Mouse (Mus musculus) naive thymus-derived CD4-positive, alpha-beta T cell, adult 2 months (primary cell): ENCODE measurements at regions not wholly inside any gene's neighbourhood (a gene's known extent, or its start where the extent isn't known, plus 50 kb on each side); places are given as distances from the start of the nearest gene placed in this dataset.

Source experiments
- DNase-seq: peaks from one replicate; pipeline ENCODE4 v3.0.0-alpha.2; 2011; ENCODE audit warnings: low read depth

DNA sequence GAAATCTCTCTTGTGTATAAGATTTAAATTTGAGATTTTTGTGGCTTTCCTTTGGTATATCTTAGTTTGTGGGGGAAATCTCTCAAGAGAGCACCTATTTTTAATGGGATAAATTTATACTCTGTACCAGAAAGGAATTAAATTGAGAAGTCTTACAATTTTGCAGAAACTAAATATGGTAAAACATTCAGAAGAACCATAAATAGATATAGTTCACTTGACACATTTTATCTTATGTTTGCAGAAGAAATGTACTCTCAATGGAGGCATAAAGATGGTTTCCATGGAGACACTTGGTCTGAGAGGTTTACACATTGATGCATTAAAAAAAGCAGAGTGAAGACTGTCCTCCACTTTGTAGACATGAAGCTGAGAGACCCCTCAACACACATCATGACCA is 86.9 kb downstream of the Ndufa10 start:
- DNase-seq, result no peak

DNA sequence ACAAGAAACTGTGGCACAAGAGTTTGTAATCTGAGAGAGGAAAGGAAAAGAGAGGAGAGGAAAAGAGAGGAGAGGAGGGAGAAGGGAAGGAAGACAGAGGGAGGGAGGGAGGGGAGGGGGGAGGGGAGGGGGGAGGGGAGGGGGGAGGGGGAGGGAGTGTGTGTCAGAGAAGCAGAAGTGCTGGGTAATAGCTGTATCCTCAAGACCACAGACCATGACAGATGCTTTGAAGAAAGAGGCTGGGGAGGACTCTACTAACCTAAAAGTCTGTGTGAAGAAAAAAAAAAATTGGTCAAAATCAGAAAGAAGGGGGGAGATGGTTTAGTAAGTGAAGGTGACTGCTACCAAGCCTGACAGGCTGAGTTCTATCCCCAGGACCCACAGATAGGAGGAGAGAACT is 88.7 kb downstream of the Ndufa10 start:
- DNase-seq, result no peak

DNA sequence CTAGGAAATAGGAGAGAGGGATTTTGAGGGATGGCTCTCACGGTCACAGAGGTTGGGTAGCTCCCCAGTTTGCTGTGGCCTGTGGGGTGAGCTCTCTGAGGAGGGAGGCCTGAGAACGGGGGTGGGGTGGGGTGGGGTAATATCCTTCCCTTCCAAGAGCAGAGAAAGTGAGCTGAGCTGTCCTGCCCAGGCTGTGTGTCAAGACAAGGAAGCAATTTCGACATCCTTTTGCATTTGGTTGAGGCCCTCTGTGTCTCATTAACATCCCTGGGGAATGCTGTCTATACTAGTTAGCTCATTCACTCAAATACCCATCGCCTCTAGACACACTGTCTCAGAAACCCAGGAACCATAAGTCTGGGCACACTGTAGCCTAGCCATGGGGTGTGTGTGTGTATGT is 89.9 kb downstream of the Ndufa10 start:
- no peak for DNase-seq

DNA sequence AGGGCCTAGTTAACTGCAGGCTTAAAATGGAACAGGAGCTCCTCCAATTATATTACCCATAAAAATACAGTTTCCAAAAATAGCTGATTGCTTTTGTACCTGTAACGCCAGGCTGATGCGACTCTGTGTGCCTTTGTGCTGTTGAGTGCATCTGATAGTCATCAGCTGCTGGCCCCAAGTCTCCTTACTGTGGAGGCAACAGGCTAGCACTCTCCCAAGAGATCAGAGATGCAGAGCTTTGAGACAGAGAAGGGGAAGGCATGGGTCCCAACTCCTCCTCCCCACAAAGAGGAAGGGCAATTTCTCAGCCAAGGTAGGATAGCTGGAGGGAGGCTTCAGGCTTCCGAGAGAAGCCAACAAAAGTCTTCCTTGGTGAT is 94.2 kb downstream of the Ndufa10 start:
- DNase-seq, result no peak

DNA sequence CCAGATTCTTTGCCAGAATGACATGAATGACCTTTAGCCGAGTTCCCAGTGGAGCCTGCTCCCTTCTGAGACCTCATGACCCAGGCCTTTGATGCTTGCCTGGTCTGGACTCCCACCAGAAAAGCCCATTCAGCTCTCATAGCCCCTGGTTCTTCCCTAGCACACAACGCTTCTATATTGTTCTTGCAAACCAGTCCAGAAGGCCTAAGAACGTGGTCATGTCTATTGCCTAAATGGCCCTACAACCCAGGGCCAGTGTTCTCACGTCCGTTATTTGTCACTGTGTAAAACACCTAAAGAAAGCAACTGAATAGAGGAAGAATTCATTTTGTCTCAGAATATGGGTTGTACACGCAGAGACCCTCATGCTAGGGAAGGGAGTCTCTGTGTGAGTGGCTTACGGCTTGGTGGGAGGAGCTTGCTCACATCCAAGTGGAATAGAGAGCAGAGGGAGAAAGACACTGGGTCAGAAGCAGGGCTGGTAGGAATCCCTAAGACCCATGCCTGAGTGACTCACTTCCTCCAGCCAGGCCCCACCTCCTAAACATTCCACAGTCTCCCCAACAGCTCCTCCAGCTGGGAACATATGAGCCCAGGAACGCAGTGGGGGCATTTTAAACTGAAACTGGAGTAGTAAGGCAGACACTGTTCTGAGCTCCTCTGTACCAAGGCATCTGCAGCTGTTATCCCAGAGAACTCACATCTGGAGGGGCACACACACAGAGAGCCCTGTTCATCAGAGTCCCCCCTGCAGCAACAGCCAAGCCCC is 94.7 kb downstream of the Ndufa10 start:
- DNase-seq, result no peak

DNA sequence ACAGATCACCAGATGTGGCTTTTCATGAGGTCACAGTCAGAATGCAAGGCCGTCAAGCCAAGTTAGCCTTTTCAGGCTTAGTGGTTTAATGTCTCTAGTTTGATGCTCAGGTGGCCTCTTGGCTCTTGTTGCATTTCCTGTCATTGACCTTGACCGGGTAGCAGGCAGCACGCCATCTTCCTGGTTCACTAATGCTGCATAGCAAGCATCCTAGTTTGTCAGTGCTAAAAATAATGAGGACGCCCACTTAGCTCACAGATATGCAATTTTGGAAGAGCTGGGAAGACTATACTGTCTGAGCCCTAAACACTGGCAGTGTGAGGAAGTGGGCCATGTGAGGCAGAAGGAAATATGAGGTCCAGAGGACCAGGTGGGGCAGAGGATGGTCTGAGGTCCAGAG is 97.2 kb downstream of the Ndufa10 start:
- no peak for DNase-seq

DNA sequence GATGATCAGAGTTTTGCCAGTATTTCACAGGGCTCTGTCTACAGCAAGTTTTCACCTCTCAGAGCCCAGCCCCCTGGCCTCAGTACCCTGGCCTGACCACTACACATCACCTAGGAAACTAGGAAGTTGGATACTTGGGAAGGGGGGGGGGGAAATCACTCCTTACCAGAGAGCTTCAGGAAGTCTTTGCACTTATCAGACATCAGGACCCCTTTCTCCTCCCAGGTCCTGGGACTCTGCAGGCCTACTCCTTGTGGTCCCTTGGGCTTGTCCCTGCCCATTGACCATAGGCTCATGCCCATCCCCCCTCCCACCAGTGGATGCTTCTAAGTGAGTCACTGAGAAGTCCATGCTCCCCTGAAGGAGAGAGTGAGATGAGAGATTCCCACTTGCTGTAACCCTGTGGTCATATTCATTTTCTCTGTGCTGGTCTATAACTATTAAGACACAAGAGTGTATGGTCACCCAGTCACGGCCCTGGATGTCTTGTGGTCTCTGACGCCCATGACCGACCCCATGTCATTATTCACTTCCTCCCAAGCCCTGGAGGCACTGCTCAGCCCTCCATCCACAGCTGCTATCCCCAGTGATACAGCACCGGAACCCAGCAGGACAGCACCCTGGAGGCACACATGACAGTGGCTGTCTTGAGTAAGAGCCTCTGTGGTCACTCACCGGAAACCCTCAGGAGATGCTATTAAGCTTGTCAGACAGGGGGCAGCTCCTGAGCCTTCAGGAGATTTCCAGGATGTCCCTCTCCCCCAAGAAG is 101.3 kb downstream of the Ndufa10 start:
- DNase-seq, result no peak

DNA sequence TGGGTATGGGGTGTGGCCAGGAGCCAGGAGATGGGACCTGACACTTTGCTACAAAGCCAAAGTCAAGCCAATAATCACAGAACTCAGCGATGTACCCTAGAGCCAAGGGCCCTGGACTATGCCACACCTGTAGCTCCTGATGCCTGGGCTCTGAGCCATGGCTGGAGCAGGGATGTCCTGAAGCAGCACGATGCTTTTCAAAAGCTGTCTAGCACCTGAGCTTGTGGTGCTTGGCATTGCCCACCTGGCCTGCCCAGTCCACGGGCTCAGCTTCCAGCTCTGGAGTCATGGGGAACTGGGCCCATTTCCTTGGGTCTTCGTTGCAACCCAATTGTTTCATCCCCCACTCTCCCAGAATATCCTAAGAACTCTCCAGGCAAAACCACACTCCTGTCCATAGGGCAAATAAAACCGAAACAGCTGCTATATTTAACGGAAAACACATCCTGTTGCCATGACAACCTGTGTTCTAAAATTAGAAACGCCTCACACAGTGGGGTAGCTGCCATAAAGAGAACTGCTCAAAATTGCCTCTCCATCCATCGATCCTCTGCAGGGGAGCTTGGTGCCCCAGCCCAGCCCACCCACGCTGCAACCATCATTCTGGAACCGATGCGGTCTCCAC is 102.2 kb downstream of the Ndufa10 start:
- DNase-seq, result peak; percentile 66

DNA sequence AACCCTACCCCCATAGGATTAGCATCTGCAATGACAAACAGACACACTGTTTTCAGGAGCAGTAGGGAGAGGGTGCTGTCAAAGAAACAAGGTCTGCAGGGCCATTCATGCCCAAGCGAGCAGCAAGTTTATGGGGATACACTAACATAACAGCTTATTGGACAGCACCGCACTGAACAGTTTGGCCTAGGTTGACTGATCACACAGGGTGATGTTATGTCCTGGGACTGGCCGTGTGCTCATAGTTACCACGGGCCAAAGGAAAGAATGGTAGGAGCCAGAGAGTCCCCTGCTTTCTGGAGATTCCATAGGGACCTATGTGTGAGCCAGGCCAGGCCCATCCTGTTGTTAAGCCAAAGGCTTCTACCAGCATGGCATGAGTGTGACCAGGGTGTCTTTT is 102.8 kb downstream of the Ndufa10 start:
- no peak for DNase-seq

DNA sequence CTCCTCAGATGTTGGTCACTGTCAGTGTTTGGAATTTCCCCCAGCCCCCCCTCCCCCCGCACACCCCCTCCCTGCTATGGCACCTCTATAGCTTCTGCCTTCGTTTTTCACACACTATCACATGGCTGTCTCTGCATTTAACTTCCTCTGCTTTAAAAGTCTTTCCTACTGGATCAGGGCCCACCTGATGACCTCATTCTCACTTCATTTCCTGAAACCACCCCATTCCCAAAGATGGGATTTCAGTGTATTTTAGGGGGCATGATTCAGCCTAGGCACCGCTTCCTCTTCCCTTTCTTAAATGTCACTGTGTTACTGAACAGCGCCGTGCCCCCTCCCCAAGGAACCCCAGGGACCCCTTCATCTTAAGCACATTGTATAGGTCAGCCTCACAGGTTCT is 103.7 kb downstream of the Ndufa10 start:
- no peak for DNase-seq

DNA sequence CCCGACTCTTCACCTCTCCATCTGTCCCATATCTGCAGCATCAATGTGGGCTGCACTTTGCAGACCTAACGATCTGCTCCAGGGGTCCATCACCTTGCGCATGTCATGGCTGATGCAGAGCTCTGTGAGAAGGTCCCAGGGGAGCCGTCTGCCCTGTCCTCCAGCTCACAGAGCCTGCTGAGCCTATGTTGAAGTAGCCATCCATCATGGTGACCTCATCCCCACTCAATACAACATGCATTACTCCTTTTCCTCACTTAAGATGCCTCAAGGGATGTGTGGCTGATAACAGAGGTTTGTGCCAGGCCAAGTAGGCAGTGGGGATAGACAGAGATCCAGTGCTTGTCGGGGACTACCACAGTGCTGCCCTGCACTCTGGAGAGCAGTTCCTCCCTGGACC is 107.4 kb downstream of the Ndufa10 start:
- no peak for DNase-seq

DNA sequence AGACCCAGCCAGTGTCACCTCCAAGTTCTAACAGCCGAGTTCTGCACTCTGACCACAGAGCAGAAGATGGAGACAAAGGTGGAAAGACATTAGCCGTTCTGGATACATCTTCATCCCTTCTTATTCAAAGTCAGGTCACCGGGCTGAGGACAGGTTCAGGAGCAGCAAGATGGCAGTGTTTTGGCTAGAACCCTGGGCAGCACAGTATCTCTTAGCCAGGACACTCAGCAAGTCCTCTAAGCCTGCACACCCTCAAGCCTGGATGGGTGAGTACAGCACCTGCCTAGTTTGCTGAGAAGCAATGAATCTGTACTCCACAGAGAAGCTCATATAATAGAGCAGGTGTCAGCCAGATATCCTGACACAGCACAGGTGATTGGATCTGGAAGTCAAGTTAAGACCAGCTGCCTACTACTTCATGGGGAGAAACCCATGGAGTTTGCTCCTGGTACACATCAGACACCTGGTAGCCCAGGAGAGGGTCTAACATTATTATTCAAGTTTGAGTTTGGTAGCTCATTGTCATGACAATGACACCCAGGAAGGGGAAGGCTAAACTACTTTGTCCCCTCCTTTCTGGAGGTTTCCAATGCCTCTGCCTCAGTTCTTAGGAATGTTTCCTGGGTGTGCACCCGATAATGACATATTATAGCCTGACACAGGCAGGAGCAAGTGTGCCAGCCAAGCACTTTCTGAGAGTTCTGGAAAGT is 108.1 kb downstream of the Ndufa10 start:
- no peak for DNase-seq

DNA sequence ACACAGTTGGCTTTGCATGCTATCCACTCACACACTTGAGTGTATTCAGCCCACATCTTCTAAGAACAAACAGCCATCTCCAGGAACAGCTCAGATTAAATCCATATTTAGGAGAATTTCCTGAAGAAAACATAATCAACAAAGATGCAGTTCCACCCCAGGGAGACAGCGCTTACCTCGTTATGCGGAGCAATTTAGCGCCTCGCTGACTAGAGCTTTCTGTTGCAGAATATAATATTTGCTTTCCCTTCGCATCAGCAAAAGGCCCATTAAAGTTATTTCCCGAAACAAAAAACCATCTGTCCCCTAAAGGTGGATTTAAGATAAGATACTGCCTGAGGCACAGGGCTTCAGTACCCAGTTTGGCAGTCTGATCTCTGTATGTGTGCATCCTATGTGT is 112.0 kb downstream of the Ndufa10 start:
- no peak for DNase-seq

DNA sequence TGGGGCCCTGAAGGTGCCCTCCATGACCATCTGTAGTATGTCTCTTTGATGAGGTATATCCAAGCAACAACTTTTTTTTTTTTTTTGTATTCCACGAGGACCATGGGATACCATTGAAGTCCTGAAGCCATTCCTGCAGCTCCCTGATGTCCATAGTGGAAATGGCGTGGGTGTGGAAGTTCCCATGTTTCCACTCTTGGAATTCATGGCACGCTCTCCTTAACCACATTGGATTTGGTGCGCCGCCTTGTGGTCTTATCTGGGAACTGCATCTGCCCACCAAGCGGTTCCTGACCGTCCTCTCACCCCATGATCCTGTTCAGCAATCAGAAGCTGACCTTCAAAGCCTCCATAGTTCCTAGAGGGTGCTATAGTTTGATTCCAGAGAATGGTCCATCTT is 113.4 kb downstream of the Ndufa10 start:
- peak; percentile 68 for DNase-seq

DNA sequence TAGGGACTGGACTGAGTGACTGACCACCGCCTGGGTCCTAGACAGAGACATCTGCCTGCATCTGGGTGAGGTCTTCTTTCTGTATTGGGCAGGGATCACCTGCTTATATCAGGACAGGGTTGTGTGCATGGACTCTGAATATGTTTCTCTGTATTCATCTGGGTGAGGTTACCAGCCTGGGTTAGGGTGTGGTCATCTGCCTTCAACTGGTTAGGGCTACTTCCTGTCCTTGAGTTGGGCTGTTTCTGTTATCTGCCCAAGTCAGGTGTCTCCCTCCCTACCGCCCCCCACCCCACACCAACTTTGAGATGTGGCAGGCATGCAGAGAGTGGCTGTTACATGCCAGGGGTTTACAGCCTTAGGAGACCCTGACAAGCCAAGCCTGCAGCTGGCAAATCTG is 114.2 kb downstream of the Ndufa10 start:
- DNase-seq, result no peak

DNA sequence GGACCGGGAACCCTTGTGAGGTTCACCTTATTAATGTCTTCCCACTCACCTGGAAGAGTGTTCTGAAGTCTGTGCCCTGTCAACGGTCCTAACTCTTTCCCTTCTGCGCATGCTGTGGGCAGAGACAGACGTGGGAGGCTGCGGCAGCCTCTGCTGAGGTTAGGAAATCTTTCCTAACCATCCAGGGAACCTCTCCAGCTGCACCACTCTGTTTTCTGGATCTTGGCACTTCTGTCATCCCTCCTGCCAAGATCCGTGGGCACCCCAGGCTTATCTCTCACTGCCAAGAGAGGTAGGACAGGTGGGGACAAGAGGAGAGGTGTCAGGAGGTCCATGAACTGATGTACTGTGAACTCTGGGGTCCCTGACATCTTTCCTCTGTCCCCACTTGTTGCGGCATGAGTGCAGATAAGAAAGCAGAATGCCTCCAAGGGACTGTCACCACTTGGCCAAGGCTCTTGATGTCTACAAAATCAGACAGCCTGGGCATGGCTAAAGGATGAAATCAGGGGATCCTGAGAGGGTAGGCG is 114.8 kb downstream of the Ndufa10 start:
- no peak for DNase-seq

DNA sequence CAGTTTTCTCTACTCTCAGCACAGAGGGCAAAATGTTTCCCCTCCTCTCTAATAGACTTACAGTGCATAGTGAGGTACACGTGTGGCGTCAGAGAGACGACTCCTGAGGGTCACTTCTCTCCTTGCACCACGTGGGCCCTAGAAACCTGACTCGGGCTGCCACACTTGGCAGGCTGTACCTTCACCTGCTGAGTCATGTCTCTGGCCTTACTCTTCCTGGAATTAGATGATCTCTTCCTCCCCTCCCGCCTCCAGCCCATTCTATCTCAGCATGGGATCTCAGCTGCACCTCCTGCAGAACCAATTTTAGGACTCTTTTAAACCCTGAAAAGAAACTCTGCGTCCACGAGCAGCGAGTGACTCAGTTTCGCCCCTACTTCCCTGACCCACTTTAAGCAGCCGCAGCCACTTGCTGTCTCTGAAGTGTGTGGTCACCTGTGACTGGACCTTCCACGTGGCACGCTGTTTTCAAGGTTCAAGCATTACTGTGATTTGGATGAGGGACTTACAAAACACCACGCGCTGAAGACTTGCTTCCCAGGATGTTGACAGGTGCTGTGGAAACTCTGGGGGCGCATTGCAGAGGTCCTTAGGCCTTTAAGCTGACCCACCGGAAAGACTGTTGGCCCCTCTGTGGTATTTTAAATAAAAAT is 125.2 kb downstream of the Ndufa10 start:
- DNase-seq, result no peak

DNA sequence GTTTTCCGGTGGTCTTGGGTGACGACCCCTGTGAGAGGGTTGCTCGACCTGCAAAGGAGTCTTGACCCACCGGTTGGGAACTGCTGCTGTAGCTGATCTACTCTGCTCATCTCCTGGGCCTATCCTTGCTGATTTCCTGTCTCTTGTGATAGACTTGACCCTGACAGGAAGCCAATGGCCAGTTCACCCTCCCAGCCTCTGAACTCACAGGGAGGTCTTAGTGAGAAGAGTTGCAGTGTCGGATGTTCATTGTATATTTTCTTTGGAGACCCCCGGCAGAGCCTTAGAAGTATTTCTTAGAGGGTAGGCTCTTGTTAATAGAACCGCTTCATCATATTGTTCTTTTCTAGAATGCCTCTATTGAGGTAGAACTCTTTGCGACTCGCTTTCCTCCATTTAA is 126.0 kb downstream of the Ndufa10 start:
- DNase-seq, result no peak

DNA sequence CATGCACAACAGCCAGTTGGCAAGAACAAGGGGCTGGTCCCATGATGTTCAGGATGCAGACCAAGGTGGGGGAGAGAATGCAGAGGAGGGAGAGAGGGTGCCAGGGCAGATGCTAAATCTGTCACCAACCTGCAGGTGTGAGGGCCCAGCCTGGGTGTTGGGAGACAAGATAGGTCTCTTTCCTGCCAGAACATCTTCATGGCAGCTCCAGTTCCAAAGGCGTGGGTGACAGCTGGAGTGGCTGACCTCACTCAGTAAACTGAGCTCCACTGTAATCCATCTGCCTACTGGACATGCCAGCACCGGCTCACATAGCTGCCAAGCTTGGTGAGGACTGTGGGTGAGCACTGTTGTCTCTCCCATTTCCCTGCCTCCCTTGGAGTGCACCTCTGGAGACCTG is 129.9 kb downstream of the Ndufa10 start:
- DNase-seq, result no peak

DNA sequence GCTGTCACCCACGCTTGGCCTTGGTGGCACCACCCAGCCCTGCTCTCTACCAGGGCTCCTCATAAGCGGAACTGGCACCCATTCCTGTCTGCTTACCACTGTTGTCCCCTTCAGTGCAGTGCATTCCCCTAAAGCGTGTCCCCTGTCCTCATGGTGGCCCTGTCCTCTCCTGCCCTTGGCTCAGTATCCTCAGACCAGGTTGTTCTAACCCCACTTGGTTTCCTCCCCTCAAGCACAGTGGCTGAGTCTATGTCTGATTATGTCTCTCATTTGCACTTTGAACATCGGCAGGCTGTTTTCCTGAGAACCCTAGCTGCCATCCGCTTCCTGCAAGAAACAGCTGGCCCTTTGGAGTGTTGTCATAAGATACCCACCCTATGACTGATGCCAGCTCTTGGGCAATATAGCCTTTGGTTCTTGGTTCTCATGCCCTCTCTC is 130.5 kb downstream of the Ndufa10 start:
- no peak for DNase-seq

DNA sequence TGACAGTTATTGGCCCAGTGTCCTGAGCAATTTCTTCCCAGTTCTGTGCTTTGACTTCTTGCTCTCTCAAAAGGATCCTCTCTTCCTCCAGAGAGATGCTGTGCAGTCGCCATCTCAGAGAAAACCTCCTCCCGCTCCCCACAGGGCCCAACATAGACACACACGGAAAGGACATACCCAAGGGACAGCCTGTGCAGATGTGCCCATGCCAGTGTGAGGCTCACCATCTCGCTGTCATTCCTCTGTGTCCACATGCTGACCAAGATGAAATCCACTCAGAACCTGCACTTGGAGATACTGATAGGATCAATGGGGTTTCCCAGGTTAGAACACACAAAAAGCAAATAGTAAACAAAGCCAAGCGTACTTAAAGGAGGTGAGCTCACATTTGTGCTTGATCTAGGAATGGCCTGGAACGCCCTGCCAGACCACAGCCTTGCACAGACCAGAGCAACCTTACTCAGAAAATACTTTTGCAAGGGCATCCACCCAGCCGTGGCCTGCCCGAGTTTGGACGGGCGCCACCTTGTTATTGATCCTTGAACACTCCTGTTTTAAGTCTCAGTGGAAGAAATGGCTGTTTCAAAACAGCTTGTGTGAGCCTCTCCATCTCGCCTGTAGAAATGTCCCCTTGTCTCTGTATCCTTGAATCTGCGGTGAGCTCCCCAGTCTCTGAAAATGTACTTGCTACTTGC is 131.7 kb downstream of the Ndufa10 start:
- no peak for DNase-seq
